Mouse (Mus musculus) CH12.LX (cell line): Measurements from ENCODE around the gene Kcnc3. TPM values are rescaled to one million over a fixed set of nuclear protein-coding genes. Genes with fewer than 3 reads are reported as not detected.

Experiments
- DNase-seq: peaks from one replicate; pipeline ENCODE4 v3.0.0-alpha.2; 2013; ENCODE audit errors: extremely low read depth
- H3K27ac ChIP-seq: 2 replicates; pipeline ENCODE4 v1.5.1; 2012; ENCODE audit warnings: low read depth, mild to moderate bottlenecking, control low read depth, moderate library complexity; ENCODE audit not compliant: insufficient read depth
- H3K27me3 ChIP-seq: replicated peaks from 2 replicates; pipeline ENCODE3; 2012; ENCODE audit warnings: inconsistent platforms
- H3K36me3 ChIP-seq, 2 experiments: replicated peaks in 1 of 2; 2 replicates each; pipeline versions ENCODE3 to v1.6.1; 2012; ENCODE audit warnings: inconsistent platforms in 1 of 2, low read length in 1 of 2, mild to moderate bottlenecking in 1 of 2, mixed read lengths in 1 of 2, moderate library complexity in 1 of 2; ENCODE audit not compliant: control insufficient read depth in 1 of 2, insufficient read depth in 1 of 2
- H3K4me1 ChIP-seq, 2 experiments: 2 replicates each; pipeline ENCODE4 v1.6.1; 2012; ENCODE audit warnings: inconsistent platforms in 1 of 2, moderate library complexity in 1 of 2; ENCODE audit not compliant: insufficient read depth in 2 of 2, control insufficient read depth in 1 of 2
- H3K4me2 ChIP-seq: 2 replicates; pipeline ENCODE4 v1.6.1; 2012; ENCODE audit warnings: low read depth, mild to moderate bottlenecking, control low read depth; ENCODE audit not compliant: poor library complexity, insufficient read depth, severe bottlenecking
- H3K4me3 ChIP-seq, 3 experiments: fragments of 150-350 bp in 1 of 3; sonication (generic) in 1 of 3; replicated peaks in 1 of 3; 2 replicates each; pipeline versions ENCODE3 to v1.5.1; 2011 to 2012; ENCODE audit warnings: low read depth in 2 of 3, low read length in 2 of 3, mild to moderate bottlenecking in 2 of 3, moderate library complexity in 2 of 3, control low read depth in 1 of 3, improper control_type of control experiment in 1 of 3, inconsistent platforms in 1 of 3, mixed read lengths in 1 of 3; ENCODE audit not compliant: poor library complexity in 1 of 3
- H3K79me2 ChIP-seq: replicated peaks from 2 replicates; pipeline ENCODE4 v1.6.1; 2012; ENCODE audit warnings: mild to moderate bottlenecking, moderate library complexity; ENCODE audit not compliant: control insufficient read depth, poor library complexity, insufficient read depth, severe bottlenecking; ENCODE audit errors: extremely low read depth
- H3K9ac ChIP-seq: 2 replicates; pipeline ENCODE4 v1.6.1; 2012; ENCODE audit warnings: low read depth, mild to moderate bottlenecking, control low read depth, moderate library complexity; ENCODE audit not compliant: insufficient read depth
- H3K9me3 ChIP-seq: replicated peaks from 2 replicates; pipeline ENCODE3; 2012; ENCODE audit warnings: low read length, inconsistent platforms, mixed read lengths
- CTCF ChIP-seq, 2 experiments: IDR thresholded peaks in 1 of 2; conservative IDR thresholded peaks in 1 of 2; 2 replicates each; pipeline ENCODE4 v1.5.1; 2011 to 2012; ENCODE audit warnings: low read depth in 2 of 2, low read length in 2 of 2, improper control_type of control experiment in 1 of 2, inconsistent platforms in 1 of 2, mild to moderate bottlenecking in 1 of 2, moderate library complexity in 1 of 2
- ELF1 ChIP-seq: IDR thresholded peaks from 2 replicates; pipeline ENCODE4 v1.6.1; 2014; ENCODE audit warnings: low read depth, mild to moderate bottlenecking, inconsistent platforms, low read length, improper control_type of control experiment
- JUND ChIP-seq: conservative IDR thresholded peaks from 2 replicates; pipeline ENCODE4 v1.6.1; 2011; ENCODE audit warnings: low read depth, low read length, improper control_type of control experiment
- MAX ChIP-seq: IDR thresholded peaks from 2 replicates; pipeline ENCODE4 v1.6.1; 2011; ENCODE audit warnings: low read length, improper control_type of control experiment
- MEF2A ChIP-seq: IDR thresholded peaks from 2 replicates; pipeline ENCODE4 v1.6.1; 2014; ENCODE audit warnings: low read depth, mild to moderate bottlenecking, inconsistent platforms, low read length, improper control_type of control experiment, borderline replicate concordance
- NELFE ChIP-seq: IDR thresholded peaks from 2 replicates; pipeline ENCODE4 v1.6.1; 2011; ENCODE audit warnings: low read depth, low read length, improper control_type of control experiment
- PAX5 ChIP-seq: IDR thresholded peaks from 2 replicates; pipeline ENCODE4 v1.6.1; 2012; ENCODE audit warnings: low read length, inconsistent platforms, mixed read lengths
- RAD21 ChIP-seq: IDR thresholded peaks from 2 replicates; pipeline ENCODE4 v1.6.1; 2011; ENCODE audit warnings: low read depth, mild to moderate bottlenecking, low read length, improper control_type of control experiment, moderate library complexity
- SMC3 ChIP-seq: IDR thresholded peaks from 2 replicates; pipeline ENCODE4 v1.6.1; 2011; ENCODE audit warnings: low read depth, low read length, improper control_type of control experiment
- TCF12 ChIP-seq: IDR thresholded peaks from 2 replicates; pipeline ENCODE4 v1.6.1; 2014; ENCODE audit warnings: low read depth, mild to moderate bottlenecking, inconsistent platforms, low read length, improper control_type of control experiment
- ZC3H11A ChIP-seq: IDR thresholded peaks from 2 replicates; pipeline ENCODE4 v1.6.1; 2012; ENCODE audit warnings: low read depth, mild to moderate bottlenecking, inconsistent platforms, low read length, improper control_type of control experiment
- ZKSCAN1 ChIP-seq: IDR thresholded peaks from 2 replicates; pipeline ENCODE4 v1.6.1; 2012; ENCODE audit warnings: low read depth, inconsistent platforms, low read length, improper control_type of control experiment, borderline replicate concordance
- ZNF384 ChIP-seq: IDR thresholded peaks from 2 replicates; pipeline ENCODE4 v1.6.1; 2012; ENCODE audit warnings: low read depth, low read length, improper control_type of control experiment, inconsistent platforms
- dilution Hi-C: fragments of 300-500 bp; cut with MboI; formaldehyde crosslinking; loops from 2 replicates; pipeline ENCODE4 v1.14.3; 2020; ENCODE audit warnings: low sequenced_read_pairs; ENCODE audit not compliant: extremely low pct_unique_long_range_greater_than_20kb, extremely low pct_ligation_motif_present
- in situ Hi-C: fragments of 300-500 bp; cut with MboI; formaldehyde crosslinking; loops from 3 replicates; pipeline ENCODE4 v1.14.3; 2019; ENCODE audit warnings: low sequenced_read_pairs, low pct_ligation_motif_present, low pct_unique_long_range_greater_than_20kb, mixed read lengths
- polyA plus RNA-seq: library from polyadenylated mRNA; unstranded; fragments of >175 nt; gene quantifications from 2 replicates; pipeline ENCODE4 v1.2.1, GENCODE M21; 2012; ENCODE audit warnings: low read depth; ENCODE audit not compliant: insufficient read length
- total RNA-seq, 2 experiments: library from RNA; depleted of rRNA; stranded (reverse); fragments of 300-350 nt in 1 of 2; fragments of >200 nt in 1 of 2; gene quantifications; 2 replicates each; pipeline ENCODE4 v1.2.3; 2012 to 2014

Kcnc3 gene
- total and polyA plus RNA-seq, 3 experiments: 0.31 to 5.6 (median 1.7) TPM

DNA sequence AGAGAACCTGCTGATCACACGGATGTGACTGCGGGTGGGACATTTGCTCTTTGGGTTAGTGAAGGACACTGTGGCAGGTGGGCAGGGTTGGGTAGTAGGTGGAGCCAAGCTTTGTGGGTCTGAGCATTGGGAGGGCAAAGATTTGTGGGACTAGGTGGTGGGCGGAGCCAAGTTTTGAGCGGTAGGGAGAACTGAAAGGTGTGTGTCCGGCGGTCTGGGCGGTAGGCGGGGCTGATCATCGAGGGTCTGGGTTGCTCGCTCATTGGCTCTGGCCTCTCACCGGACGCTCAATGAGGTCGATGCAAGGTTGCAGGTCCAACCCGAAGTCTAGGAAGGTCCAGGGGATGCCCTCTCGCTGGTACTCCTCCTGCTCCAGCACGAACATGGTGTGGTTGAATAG lies 48.2 kb downstream of the Kcnc3 start:
- TF ChIP-seq PAX5 (no peak), TCF12 (peak; percentile 19; the same call in 1 of the 2 replicates)
- H3K4me1 ChIP-seq: peaks cover 9 to 32% of the 10 kb centered on the region in 2 experiments
- DNase-seq: no peak
- H3K9me3 ChIP-seq: peaks cover 9% of the 10 kb centered on the region
- H3K79me2 ChIP-seq: no peaks in the 10 kb centered on the region
- dilution Hi-C loops: no loop called here
- no peak overlapping the region for H3K4me3 ChIP-seq
- no peaks in the 10 kb centered on the region for H3K36me3 ChIP-seq
- no peak overlapping the region for H3K9ac ChIP-seq
- H3K4me2 ChIP-seq: 0 out of 2 replicates have a peak overlapping the region, but pooled peaks have one; percentile 69
- peaks cover 28% of the 10 kb centered on the region for H3K27me3 ChIP-seq
- H3K27ac ChIP-seq: no peak overlapping the region
- in situ Hi-C loops: no loop called here

DNA sequence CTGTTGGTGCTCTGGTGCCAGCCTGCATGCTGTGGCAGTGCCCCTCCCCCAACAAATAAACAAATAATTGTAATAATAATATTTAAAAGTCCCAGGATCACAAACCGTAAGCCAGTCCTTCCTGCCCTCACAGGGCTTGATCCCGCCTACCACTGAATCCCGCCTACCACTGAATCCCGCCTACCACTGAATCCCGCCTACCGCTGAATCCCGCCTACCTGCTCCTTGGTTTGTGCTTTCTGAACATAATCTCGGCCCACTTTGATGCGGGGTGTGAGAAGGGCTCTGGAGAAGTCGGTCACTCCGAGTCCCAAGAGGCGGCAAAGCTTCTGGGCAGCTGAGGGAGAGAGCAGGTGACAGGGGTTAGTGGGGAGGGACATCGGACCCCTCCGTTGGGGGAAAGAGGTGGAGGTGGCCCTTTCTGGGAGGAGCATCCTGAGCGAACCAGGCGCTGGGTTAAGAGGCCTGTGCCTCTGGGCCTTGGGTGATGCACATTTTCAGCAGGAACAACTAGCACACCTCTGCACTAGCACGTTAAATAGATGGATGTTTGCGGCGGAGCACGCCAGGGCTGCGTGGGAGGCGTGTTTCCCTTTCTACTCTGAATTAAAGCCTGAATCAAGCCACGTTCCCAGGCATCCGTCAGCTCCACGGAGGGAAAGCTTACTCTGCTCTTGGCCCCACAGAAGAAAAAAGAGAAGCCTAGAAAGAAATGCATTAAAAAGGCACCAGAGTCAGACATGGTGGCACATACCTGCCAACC lies 50.6 kb downstream of the Kcnc3 start:
- H3K9me3 ChIP-seq: peaks cover 9% of the 10 kb centered on the region
- H3K27ac ChIP-seq: no peak overlapping the region
- H3K4me3 ChIP-seq: peak overlapping the region in 2 of 3 experiments; percentile 6 to 49
- H3K27me3 ChIP-seq: peaks cover 19% of the 10 kb centered on the region
- in situ Hi-C loops: loop anchor here (5.0 to 10.0 kb wide), 3 partner anchors 34 to 376 kb away; partner anchors contain the start of gene Gm15517
- no peak for DNase-seq
- no peak overlapping the region for H3K9ac ChIP-seq
- H3K4me2 ChIP-seq: no peak overlapping the region
- no peaks in the 10 kb centered on the region for H3K36me3 ChIP-seq
- dilution Hi-C loops: no loop called here
- H3K79me2 ChIP-seq: no peaks in the 10 kb centered on the region
- peaks cover 27 to 56% of the 10 kb centered on the region in 2 experiments for H3K4me1 ChIP-seq
- no peak for TF ChIP-seq TCF12
- TF ChIP-seq ZNF384: no peak
- TF ChIP-seq ELF1: no peak
- TF ChIP-seq JUND: no peak
- TF ChIP-seq NELFE: no peak
- no peak for TF ChIP-seq ZC3H11A

DNA sequence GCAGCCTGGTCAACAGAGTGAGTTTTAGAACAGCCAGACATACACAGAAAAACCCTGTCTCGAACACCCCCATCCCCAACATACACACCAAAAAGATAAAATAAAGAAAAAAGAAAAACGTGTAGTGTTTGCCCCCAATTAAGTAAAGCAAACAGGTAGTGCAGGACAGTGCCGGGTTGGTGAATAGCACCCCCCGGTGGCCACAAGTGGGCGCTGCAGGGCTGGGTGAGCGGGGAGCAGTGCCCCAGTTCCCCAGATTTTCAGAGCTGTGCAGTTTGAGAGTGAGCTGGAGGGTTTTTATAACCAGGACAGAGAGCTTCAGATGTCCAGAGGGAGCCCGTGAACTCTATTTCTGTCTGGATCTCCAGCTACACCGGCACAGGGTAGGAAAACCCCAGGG lies 51.4 kb downstream of the Kcnc3 start:
- Histone ChIP-seq H3K4me2 (no peak overlapping the region), H3K9ac (no peak overlapping the region), H3K27me3 (peaks cover 19% of the 10 kb centered on the region), H3K79me2 (no peaks in the 10 kb centered on the region), H3K36me3 (no peaks in the 10 kb centered on the region), H3K4me3 (no peak overlapping the region), H3K9me3 (peaks cover 8% of the 10 kb centered on the region), H3K4me1 (peaks cover 28 to 60% of the 10 kb centered on the region in 2 experiments), H3K27ac (no peak overlapping the region)
- in situ Hi-C loops: loop anchor here (5.0 to 10.0 kb wide), 3 partner anchors 35 to 377 kb away; partner anchors contain the start of gene Gm15517
- TF ChIP-seq RAD21 (peak; percentile 63), MAX (no peak), MEF2A (peak; percentile 60; the same call in 1 of the 2 replicates), SMC3 (peak; percentile 65), CTCF (conservative IDR thresholded peaks at IDR 0.05 in 1 of 2, IDR thresholded peaks at IDR 0.05 in 1 of 2; ENCODE audit: low read depth in 2 of 2, low read length in 2 of 2) (peak in 1 of 2 experiments; percentile 74; a peak in 3 of 4 replicates), ZKSCAN1 (no peak)
- DNase-seq: no peak
- dilution Hi-C loops: no loop called here
